ENCODE assay signal across 29 mouse cellular contexts in genomic region chr4:12743714-12744327, GRCm38 (mm10).
A peak's percentile ranks its signal among the peaks of the same experiment; 100 is the strongest.
DNase-seq lines count a peak whose midpoint lies in the region; ATAC-seq and TF ChIP-seq lines count a peak whose summit lies in the region.
"Had no signal": no experiment of that assay in that cellular context is flagged by ENCODE, and none has a peak within 500 bp of the region (broad histone marks: within the 10 kb centered on the region; RNA-seq: fewer than 3 reads in every experiment).

No protein-coding gene starts in this region.

- no peak overlapping the region for H3K4me2 ChIP-seq in forebrain, embryonic 13.5 days
- no peak overlapping the region for H3K4me2 ChIP-seq in forebrain, embryonic 11.5 days (ENCODE audit: low read depth, low read length, severe bottlenecking)
- no peak overlapping the region for H3K4me2 ChIP-seq in lung, embryonic 14.5 days
- no peak overlapping the region for H3K4me2 ChIP-seq in lung, embryonic 16.5 days (ENCODE audit: low read depth, low read length)
- H3K4me2 ChIP-seq in intestine, postnatal 0 days (replicated peaks; ENCODE audit: low read depth) = no peak overlapping the region
- H3K4me2 ChIP-seq: embryonic facial prominence, embryonic 13.5 days; embryonic facial prominence, embryonic 15.5 days had no signal

- H3K4me3 ChIP-seq in forebrain, embryonic 13.5 days = no peak overlapping the region
- H3K4me3 ChIP-seq in forebrain, embryonic 11.5 days (ENCODE audit: low read depth, low read length) = no peak overlapping the region
- H3K4me3 ChIP-seq in lung, embryonic 14.5 days (ENCODE audit: low read depth, low read length) = no peak overlapping the region
- H3K4me3 ChIP-seq in lung, embryonic 16.5 days (ENCODE audit: low read length) = no peak overlapping the region
- no peak overlapping the region for H3K4me3 ChIP-seq in intestine, postnatal 0 days (ENCODE audit: low read depth, low read length)
- H3K4me3 ChIP-seq: embryonic facial prominence, embryonic 13.5 days; embryonic facial prominence, embryonic 15.5 days; erythroblast, embryonic 14.5 days; forebrain, embryonic 10.5 days had no signal

- ATAC-seq in forebrain, embryonic 13.5 days = peak; percentile 48; the same call in 1 of the 2 replicates
- ATAC-seq in forebrain, embryonic 11.5 days (replicated peaks; ENCODE audit: low FRiP score) = no peak
- ATAC-seq in lung, embryonic 14.5 days (ENCODE audit: insufficient read depth) = peak; percentile 79
- peak; percentile 86 for ATAC-seq in lung, embryonic 16.5 days (ENCODE audit: low read depth)
- ATAC-seq in intestine, postnatal 0 days = no peak
- ATAC-seq: activated CD4-positive, CD25-positive, alpha-beta regulatory T cell, adult 4 months; CD4-positive, CD25-positive, alpha-beta regulatory T cell, adult 4 months; forebrain, embryonic 16.5 days; Patski had no signal

- H3K27me3 ChIP-seq in forebrain, embryonic 13.5 days = no peaks in the 10 kb centered on the region
- H3K27me3 ChIP-seq in forebrain, embryonic 11.5 days (ENCODE audit: control insufficient read depth, insufficient read depth, low read length) = no peaks in the 10 kb centered on the region
- H3K27me3 ChIP-seq in lung, embryonic 14.5 days (ENCODE audit: insufficient read depth, low read length) = no peaks in the 10 kb centered on the region
- no peaks in the 10 kb centered on the region for H3K27me3 ChIP-seq in lung, embryonic 16.5 days (ENCODE audit: control insufficient read depth, insufficient read depth, low read depth, low read length)
- H3K27me3 ChIP-seq in intestine, postnatal 0 days (replicated peaks; ENCODE audit: control insufficient read depth, insufficient read depth, low read length) = no peaks in the 10 kb centered on the region
- H3K27me3 ChIP-seq: CH12.LX; embryonic facial prominence, embryonic 13.5 days; embryonic facial prominence, embryonic 15.5 days; Patski had no signal

- no peaks in the 10 kb centered on the region for H3K36me3 ChIP-seq in forebrain, embryonic 13.5 days (ENCODE audit: poor library complexity, severe bottlenecking)
- H3K36me3 ChIP-seq in forebrain, embryonic 11.5 days (ENCODE audit: control insufficient read depth, insufficient read depth, low read length) = no peaks in the 10 kb centered on the region
- H3K36me3 ChIP-seq in lung, embryonic 14.5 days (ENCODE audit: insufficient read depth) = no peaks in the 10 kb centered on the region
- H3K36me3 ChIP-seq in lung, embryonic 16.5 days (ENCODE audit: control insufficient read depth, insufficient read depth, low read length) = no peaks in the 10 kb centered on the region
- no peaks in the 10 kb centered on the region for H3K36me3 ChIP-seq in intestine, postnatal 0 days (ENCODE audit: control insufficient read depth, insufficient read depth)
- H3K36me3 ChIP-seq: embryonic facial prominence, embryonic 13.5 days; embryonic facial prominence, embryonic 15.5 days; forebrain, embryonic 10.5 days; G1E had no signal

- no peak for DNase-seq in forebrain, embryonic 11.5 days (ENCODE audit: low spot score)
- peak; percentile 70 for DNase-seq in lung, embryonic 14.5 days
- no peak for DNase-seq in lung, postnatal 4 days
- DNase-seq in lung, postnatal 14 days = no peak
- peak; percentile 26 for DNase-seq in brain, embryonic 14.5 days (ENCODE audit: low read depth)
- DNase-seq: adrenal gland, adult 8-10 months; adrenal gland, postnatal 14 days; adrenal gland, postnatal 36 days; B cell, adult 2 months; cerebellum, adult 11 months; cerebellum, adult 18-20 months; cerebellum, adult 8-10 months; cerebellum, adult 9-11 months; cerebellum, postnatal 14 days; cerebellum, postnatal 36 days; embryo, embryonic 11 days had no signal

- 34% methylated on average over 5 of the region's 5 CpGs for WGBS in forebrain, embryonic 13.5 days
- 48% methylated on average over 5 of the region's 5 CpGs for WGBS in forebrain, embryonic 11.5 days
- 31% methylated on average over 5 of the region's 5 CpGs for WGBS in lung, embryonic 14.5 days
- 51% methylated on average over 5 of the region's 5 CpGs for WGBS in lung, embryonic 16.5 days
- 67% methylated on average over 5 of the region's 5 CpGs for WGBS in intestine, postnatal 0 days

- H3K4me1 ChIP-seq in forebrain, embryonic 13.5 days = no peaks in the 10 kb centered on the region; the same call in 1 of the 2 replicates
- H3K4me1 ChIP-seq in forebrain, embryonic 11.5 days (replicated peaks; ENCODE audit: control insufficient read depth, insufficient read depth, low read length) = no peaks in the 10 kb centered on the region
- H3K4me1 ChIP-seq in lung, embryonic 14.5 days (ENCODE audit: insufficient read depth) = no peaks in the 10 kb centered on the region; the same call in 1 of the 2 replicates
- no peaks in the 10 kb centered on the region for H3K4me1 ChIP-seq in lung, embryonic 16.5 days (replicated peaks; ENCODE audit: control insufficient read depth, insufficient read depth, low read length)
- H3K4me1 ChIP-seq in intestine, postnatal 0 days (replicated peaks; ENCODE audit: control insufficient read depth, insufficient read depth, low read length) = no peaks in the 10 kb centered on the region
- H3K4me1 ChIP-seq: embryonic facial prominence, embryonic 13.5 days; embryonic facial prominence, embryonic 15.5 days had no signal

- H3K9me3 ChIP-seq in forebrain, embryonic 13.5 days (replicated peaks) = no peaks in the 10 kb centered on the region
- no peaks in the 10 kb centered on the region for H3K9me3 ChIP-seq in forebrain, embryonic 11.5 days (ENCODE audit: control insufficient read depth, low read length)
- H3K9me3 ChIP-seq in lung, embryonic 14.5 days (ENCODE audit: low read depth, low read length) = no peaks in the 10 kb centered on the region
- H3K9me3 ChIP-seq in lung, embryonic 16.5 days (ENCODE audit: control insufficient read depth, low read length) = no peaks in the 10 kb centered on the region
- H3K9me3 ChIP-seq in intestine, postnatal 0 days (ENCODE audit: control insufficient read depth) = no peaks in the 10 kb centered on the region
- H3K9me3 ChIP-seq: embryonic facial prominence, embryonic 13.5 days; embryonic facial prominence, embryonic 15.5 days; forebrain, embryonic 10.5 days; G1E had no signal

- no peak overlapping the region for H3K9ac ChIP-seq in forebrain, embryonic 13.5 days
- no peak overlapping the region for H3K9ac ChIP-seq in forebrain, embryonic 11.5 days (ENCODE audit: low read length)
- no peak overlapping the region for H3K9ac ChIP-seq in lung, embryonic 14.5 days
- H3K9ac ChIP-seq in lung, embryonic 16.5 days (ENCODE audit: low read length) = no peak overlapping the region
- H3K9ac ChIP-seq in intestine, postnatal 0 days (ENCODE audit: low read depth, low read length) = no peak overlapping the region
- H3K9ac ChIP-seq: embryonic facial prominence, embryonic 13.5 days; embryonic facial prominence, embryonic 15.5 days had no signal

- TF ChIP-seq POLR2A in brain, embryonic 14.5 days (IDR thresholded peaks at IDR 0.05; ENCODE audit: borderline replicate concordance, extremely low read depth, insufficient read depth, insufficient read length, poor library complexity, severe bottlenecking) = no peak

- no peak for TF ChIP-seq CTCF in lung, embryonic 14.5 days (IDR thresholded peaks at IDR 0.05; ENCODE audit: low read depth)
- no peak for TF ChIP-seq CTCF in brain, embryonic 14.5 days (IDR thresholded peaks at IDR 0.05; ENCODE audit: borderline replicate concordance, extremely low read depth, insufficient read depth, insufficient read length)
- no peak for TF ChIP-seq CTCF in intestine, postnatal 0 days (IDR thresholded peaks at IDR 0.05; ENCODE audit: low read depth)

- no peak overlapping the region for H3K27ac ChIP-seq in forebrain, embryonic 13.5 days
- H3K27ac ChIP-seq in forebrain, embryonic 11.5 days (ENCODE audit: low read depth, low read length) = no peak overlapping the region
- H3K27ac ChIP-seq in lung, embryonic 14.5 days (ENCODE audit: low read depth) = no peak overlapping the region
- no peak overlapping the region for H3K27ac ChIP-seq in lung, embryonic 16.5 days (ENCODE audit: low read length)
- H3K27ac ChIP-seq in intestine, postnatal 0 days (ENCODE audit: low read depth, low read length) = no peak overlapping the region
- H3K27ac ChIP-seq: embryonic facial prominence, embryonic 13.5 days; embryonic facial prominence, embryonic 15.5 days; forebrain, embryonic 10.5 days had no signal

Comparison
In these comparisons a context has a peak if more than half of its experiments do, and no peak if none do; other contexts are left out.
1. ATAC-seq: peak in forebrain, embryonic 13.5 days (single experiment), lung, embryonic 14.5 days (single experiment) and lung, embryonic 16.5 days (single experiment); none in forebrain, embryonic 11.5 days (single experiment) and intestine, postnatal 0 days (single experiment).
2. DNase-seq: peak in lung, embryonic 14.5 days (single experiment) and brain, embryonic 14.5 days (single experiment); none in forebrain, embryonic 11.5 days (single experiment), lung, postnatal 4 days (0 of 2) and lung, postnatal 14 days (single experiment).